Mouse (Mus musculus) kidney, embryonic 14.5 days (tissue): ENCODE results near the gene Cygb. TPM values are rescaled to one million over a fixed set of nuclear protein-coding genes. Genes with fewer than 3 reads are reported as not detected.
"Not testable (repeated sequence)": the region's sequence is repeated elsewhere in the genome, so short reads cannot be mapped to it uniquely, and the experiment has no call there.

ENCODE experiments used
- ATAC-seq: fragments of 200-750 bp; cut with Nextera tagmentation; 2 replicates; pipeline ENCODE4 v1.8.0; 2017; ENCODE audit warnings: moderate number of reproducible peaks, mild to moderate bottlenecking, moderate TSS enrichment, moderate library complexity; ENCODE audit not compliant: low FRiP score, low TSS enrichment
- H3K27ac ChIP-seq: fragments of 300-500 bp; sonication (generic); 2 replicates; pipeline ENCODE4 v1.5.1; 2014; ENCODE audit warnings: low read depth, mild to moderate bottlenecking, low read length, moderate library complexity, mixed read lengths
- H3K27me3 ChIP-seq: fragments of 300-500 bp; sonication (generic); 2 replicates; pipeline ENCODE4 v1.6.1; 2014; ENCODE audit warnings: mild to moderate bottlenecking, low read length; ENCODE audit not compliant: control insufficient read depth, insufficient read depth
- H3K36me3 ChIP-seq: fragments of 300-500 bp; sonication (generic); 2 replicates; pipeline ENCODE4 v1.6.1; 2014; ENCODE audit warnings: low read length, mixed read lengths; ENCODE audit not compliant: control insufficient read depth, insufficient read depth
- H3K4me1 ChIP-seq: fragments of 300-500 bp; sonication (generic); 2 replicates; pipeline ENCODE4 v1.6.1; 2014; ENCODE audit warnings: low read length, mixed read lengths; ENCODE audit not compliant: control insufficient read depth, insufficient read depth
- H3K4me2 ChIP-seq: fragments of 300-500 bp; sonication (generic); replicated peaks from 2 replicates; pipeline ENCODE4 v1.6.1; 2014; ENCODE audit warnings: low read depth, mild to moderate bottlenecking, low read length
- H3K4me3 ChIP-seq: fragments of 300-500 bp; sonication (generic); 2 replicates; pipeline ENCODE4 v1.5.1; 2014; ENCODE audit warnings: mild to moderate bottlenecking, low read length
- H3K9ac ChIP-seq: fragments of 300-500 bp; sonication (generic); 2 replicates; pipeline ENCODE4 v1.6.1; 2014; ENCODE audit warnings: low read depth, mild to moderate bottlenecking, low read length, moderate library complexity
- H3K9me3 ChIP-seq: fragments of 300-500 bp; sonication (generic); 2 replicates; pipeline ENCODE4 v1.6.1; 2016; ENCODE audit warnings: low read length; ENCODE audit not compliant: control insufficient read depth
- WGBS: fragments of 180-500 bp; shearing (Covaris S2); extraction: QIAGEN DNeasy Blood & Tissue Kit; methylation state at CpG from one replicate; pipeline ENCODE4 v1.1.7; 2014; 5-methylcytosine and 5-hydroxymethylcytosine counted together
- polyA plus RNA-seq: library from polyadenylated mRNA; unstranded; fragments of >200 nt; fragmentation: Nextera tagmentation; extraction: Ambion mirVana; gene quantifications from 2 replicates; pipeline ENCODE4 v1.2.1, GENCODE M21; 2014

The Cygb gene
- polyA plus RNA-seq, 1 experiment from 2014 or later: 11.3 TPM

DNA sequence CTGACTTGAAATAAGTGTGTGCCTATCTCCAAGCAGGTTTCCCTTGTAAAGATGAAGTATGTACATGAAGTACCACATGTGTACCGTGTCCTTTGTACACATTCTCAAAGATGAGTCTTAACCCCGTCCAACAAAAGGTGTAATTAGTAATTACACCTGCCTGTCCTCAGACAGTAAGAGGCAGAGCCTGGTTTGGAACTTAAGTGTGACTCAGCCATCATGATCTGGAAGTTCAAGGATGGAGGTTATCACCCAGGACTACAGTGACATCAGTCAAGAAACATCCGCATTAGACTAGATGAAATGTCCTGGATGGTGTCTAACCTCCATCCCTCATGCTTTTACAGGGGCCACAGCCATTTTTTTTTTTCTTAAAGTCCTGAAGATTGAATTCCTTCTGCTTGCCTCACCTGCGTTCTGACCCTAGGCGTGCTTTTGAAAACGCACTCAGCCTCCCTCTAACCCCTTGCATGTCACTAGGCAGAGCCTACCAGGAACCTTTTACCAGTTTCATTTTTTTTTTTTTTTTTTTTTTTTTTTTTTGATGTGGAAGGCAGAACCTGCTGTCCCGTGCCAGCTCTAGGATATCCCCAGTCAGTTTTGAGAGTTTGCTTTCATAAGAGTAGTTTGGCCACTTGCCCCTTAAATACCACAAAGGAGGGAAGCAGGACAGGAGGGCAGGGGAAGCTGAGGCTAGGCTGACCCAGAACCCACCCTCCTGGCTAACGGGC, 23.8 kb upstream of the Cygb start:
- Histone ChIP-seq H3K36me3 (peaks cover 67% of the 10 kb centered on the region), H3K27me3 (no peaks in the 10 kb centered on the region), H3K9ac (no peak overlapping the region), H3K4me1 (peaks cover 27% of the 10 kb centered on the region), H3K27ac (no peak overlapping the region), H3K4me2 (no peak overlapping the region), H3K9me3 (no peaks in the 10 kb centered on the region), H3K4me3 (no peak overlapping the region)
- no peak for ATAC-seq
- 84% methylated on average over 8 of the region's 8 CpGs for WGBS

DNA sequence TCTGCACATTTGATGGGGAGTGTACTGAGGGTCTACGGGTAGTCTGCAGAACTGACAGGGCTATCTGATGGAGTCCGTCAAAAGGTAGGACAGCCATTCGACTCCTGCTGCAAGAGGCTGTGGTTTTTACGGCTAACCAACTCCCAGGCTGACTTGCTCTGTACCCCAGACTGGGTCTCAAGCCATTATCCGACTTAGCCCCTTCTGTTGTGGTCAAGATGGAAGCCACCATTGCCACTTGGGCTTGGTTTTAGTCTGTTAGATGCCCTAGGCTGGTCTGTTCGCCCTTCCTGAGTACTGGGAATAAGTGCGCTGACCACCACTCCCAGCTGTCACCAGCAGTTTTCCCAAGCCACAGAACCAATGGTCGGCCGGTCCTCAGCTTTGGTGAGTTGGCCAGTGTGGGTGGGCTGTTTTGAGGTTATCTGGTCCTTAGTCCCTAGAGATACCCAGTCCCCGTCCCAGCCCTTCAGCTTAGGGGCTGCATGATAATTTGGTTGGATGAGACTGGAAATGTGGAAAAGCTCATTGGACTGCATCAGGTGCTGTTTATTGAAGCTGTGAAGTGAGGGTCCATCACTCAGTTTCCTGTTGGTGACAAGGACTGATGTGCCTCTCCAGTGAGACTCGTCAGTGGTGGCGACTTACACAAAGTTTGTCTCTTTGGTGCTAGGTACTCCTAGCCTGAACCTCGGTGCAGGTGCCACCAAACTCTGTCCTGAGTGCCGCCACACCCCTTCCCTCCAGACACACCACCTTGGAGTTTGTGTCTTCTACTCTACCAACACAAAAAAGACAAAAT, 22.3 kb upstream of the Cygb start:
- Histone ChIP-seq H3K27ac (no peak overlapping the region), H3K9me3 (no peaks in the 10 kb centered on the region), H3K9ac (no peak overlapping the region), H3K36me3 (peaks cover 67% of the 10 kb centered on the region), H3K4me2 (no peak overlapping the region), H3K4me3 (no peak overlapping the region), H3K27me3 (no peaks in the 10 kb centered on the region), H3K4me1 (peaks cover 23% of the 10 kb centered on the region; the same call in 1 of the 2 replicates)
- no peak for ATAC-seq
- WGBS: 89% methylated on average over 14 of the region's 14 CpGs

DNA sequence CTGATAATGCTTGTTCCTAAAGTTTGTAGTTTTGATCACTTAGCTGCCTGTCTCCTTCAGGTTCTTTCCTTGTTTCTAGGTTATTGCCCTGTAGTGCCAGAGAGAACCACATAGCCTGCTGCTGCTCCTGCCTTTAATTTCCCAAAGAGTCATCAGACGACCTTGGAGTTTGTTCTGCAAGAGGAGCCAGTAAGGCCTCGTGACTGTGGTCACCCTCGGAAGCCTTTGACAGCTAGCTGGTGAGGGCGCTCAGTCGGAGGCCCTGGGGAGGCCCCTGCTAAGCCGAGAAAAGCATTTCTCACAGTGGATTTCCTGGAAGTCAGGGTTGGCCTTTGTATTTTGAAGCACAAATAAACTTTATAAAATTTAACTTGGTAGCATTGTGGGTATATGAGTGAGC, 21.3 kb upstream of the Cygb start:
- H3K9me3 ChIP-seq, H3K4me3 ChIP-seq, ATAC-seq, H3K27me3 ChIP-seq, H3K4me2 ChIP-seq, H3K9ac ChIP-seq, H3K27ac ChIP-seq: not testable (repeated sequence)
- H3K4me1 ChIP-seq: peaks cover 23% of the 10 kb centered on the region; the same call in 1 of the 2 replicates
- 81% methylated on average over 6 of the region's 6 CpGs for WGBS
- peaks cover 61% of the 10 kb centered on the region for H3K36me3 ChIP-seq

DNA sequence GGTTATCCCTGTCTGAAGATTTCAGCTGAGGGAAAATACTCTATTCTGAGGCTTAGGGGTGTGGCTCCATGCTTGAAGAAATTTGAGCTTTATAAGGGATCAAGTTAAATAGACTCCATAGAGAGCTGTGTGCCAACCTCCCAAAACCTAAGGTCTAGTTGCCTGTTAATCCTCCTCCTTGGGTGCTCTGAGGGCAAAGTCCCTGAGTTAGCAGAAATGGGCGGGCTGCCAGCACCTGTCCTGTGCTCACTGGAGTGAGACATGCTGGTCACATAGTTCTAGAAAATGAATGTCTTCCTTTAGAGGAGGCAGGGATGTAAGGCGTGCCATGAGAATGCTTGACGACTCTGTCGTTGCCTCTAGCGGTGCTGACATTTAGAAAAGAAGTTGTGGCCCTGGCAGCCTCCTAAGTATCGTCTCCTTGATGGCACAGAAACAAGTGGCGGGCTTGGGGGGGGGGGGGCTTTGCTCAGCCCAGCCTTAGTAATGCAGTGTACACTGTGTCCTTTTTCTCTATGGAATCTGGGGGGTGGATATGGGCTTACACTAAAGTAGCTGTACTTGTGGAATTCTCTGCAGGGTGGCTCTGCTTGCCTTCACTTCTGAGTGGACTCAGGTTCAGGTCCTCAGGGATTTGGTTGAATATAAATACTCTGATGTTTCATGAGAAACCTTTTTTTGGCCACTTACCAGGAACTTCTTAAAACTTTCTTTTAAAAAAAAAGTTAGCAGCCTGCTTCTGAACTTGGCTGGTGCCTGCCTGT, 20.7 kb upstream of the Cygb start:
- Histone ChIP-seq H3K4me3 (no peak overlapping the region), H3K9ac (no peak overlapping the region), H3K27ac (no peak overlapping the region), H3K36me3 (peaks cover 61% of the 10 kb centered on the region), H3K4me1 (peaks cover 22% of the 10 kb centered on the region; the same call in 1 of the 2 replicates), H3K27me3 (no peaks in the 10 kb centered on the region), H3K9me3 (no peaks in the 10 kb centered on the region), H3K4me2 (no peak overlapping the region)
- 63% methylated on average over 7 of the region's 7 CpGs for WGBS
- no peak for ATAC-seq

DNA sequence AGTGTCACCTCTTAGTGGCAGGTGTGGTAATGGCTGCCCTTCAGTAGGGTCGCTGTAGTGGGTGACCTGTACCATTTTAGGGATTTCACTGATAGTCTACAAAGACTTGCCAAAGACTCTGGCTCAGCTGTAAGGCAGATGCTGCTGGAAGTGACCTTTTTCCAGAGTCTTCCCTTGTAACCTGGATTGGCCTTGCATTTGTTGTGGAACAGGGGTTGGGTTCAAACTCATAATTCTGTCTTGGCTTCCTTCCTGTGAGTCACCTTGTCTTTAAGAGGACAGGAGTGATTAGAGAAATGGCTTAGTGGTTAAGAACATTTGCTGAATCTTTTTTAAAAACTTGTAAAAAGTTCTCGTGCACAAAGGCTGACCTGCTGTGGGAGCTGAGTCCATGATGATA, 19.3 kb upstream of the Cygb start:
- Histone ChIP-seq H3K4me1 (peaks cover 28% of the 10 kb centered on the region), H3K9me3 (no peaks in the 10 kb centered on the region), H3K9ac (peak overlapping the region; percentile 94; the same call in 1 of the 2 replicates), H3K4me3 (peak overlapping the region; percentile 69; the same call in 1 of the 2 replicates), H3K4me2 (peak overlapping the region; percentile 60), H3K27ac (no peak overlapping the region), H3K36me3 (peaks cover 53% of the 10 kb centered on the region), H3K27me3 (no peaks in the 10 kb centered on the region)
- 85% methylated on average over 2 of the region's 2 CpGs for WGBS
- no peak for ATAC-seq

DNA sequence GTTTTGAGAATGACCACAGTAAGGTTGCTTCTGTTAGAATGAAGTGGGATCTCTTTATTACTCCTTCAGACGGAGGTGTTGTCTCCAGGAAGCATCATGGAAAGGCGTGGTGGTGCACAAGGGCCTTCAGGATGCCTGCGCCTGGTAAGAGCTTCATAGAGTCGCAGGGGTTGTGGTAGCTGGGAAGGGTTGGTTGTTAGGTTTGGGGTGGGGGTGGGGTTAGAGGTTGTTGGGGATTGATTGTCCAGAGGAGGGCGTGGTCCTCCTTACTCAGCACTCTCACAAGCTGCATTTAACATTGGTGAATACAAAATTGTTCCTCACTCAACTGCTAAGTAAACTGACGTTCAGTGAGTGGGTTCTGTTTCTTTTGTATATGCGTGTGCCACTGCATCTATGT, 18.5 kb upstream of the Cygb start:
- Histone ChIP-seq H3K9ac (peak overlapping the region; percentile 94), H3K4me3 (peak overlapping the region; percentile 69), H3K4me1 (peaks cover 28% of the 10 kb centered on the region), H3K27me3 (no peaks in the 10 kb centered on the region), H3K27ac (no peak overlapping the region; the same call in 1 of the 2 replicates), H3K4me2 (peak overlapping the region; percentile 60), H3K36me3 (peaks cover 50% of the 10 kb centered on the region), H3K9me3 (no peaks in the 10 kb centered on the region)
- 17% methylated on average over 7 of the region's 7 CpGs for WGBS
- no peak for ATAC-seq

DNA sequence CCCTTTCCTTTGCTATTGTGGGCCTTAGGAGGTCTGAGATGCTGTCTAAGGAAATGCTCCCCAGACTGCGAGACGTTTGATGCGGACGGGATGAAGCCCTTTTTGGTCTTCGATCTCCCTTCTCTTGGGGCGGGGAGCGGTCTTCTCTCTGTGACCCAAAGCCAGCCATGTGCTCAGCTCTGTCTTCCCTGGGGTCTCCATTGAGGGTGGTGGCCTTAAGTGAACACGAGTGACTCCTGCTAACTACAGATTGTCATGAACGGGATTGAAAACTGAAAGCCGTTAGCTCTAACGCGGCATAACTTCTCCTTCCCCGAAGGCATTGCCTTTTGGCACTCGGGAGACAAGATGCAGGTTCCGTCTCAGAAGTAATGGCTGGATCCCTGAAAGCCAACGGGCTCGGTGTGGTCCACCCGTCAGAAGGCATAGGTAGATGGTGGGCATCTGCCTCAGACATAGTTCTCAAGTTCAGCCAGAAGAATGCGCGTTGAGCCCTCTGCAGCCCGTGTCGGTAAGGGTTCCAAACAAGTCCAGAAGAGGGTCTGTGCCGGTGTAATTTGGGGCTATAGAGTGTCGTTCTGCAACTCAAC, 17.8 kb upstream of the Cygb start:
- peak overlapping the region; percentile 60 for H3K4me2 ChIP-seq
- under 1% methylated on average over 24 of the region's 24 CpGs for WGBS
- H3K27me3 ChIP-seq: no peaks in the 10 kb centered on the region
- peaks cover 28% of the 10 kb centered on the region for H3K4me1 ChIP-seq
- no peaks in the 10 kb centered on the region for H3K9me3 ChIP-seq
- H3K36me3 ChIP-seq: peaks cover 44% of the 10 kb centered on the region
- H3K27ac ChIP-seq: peak overlapping the region; percentile 32; the same call in 1 of the 2 replicates
- ATAC-seq: peak; percentile 3; the same call in 1 of the 2 replicates
- peak overlapping the region; percentile 69 for H3K4me3 ChIP-seq
- peak overlapping the region; percentile 94 for H3K9ac ChIP-seq

DNA sequence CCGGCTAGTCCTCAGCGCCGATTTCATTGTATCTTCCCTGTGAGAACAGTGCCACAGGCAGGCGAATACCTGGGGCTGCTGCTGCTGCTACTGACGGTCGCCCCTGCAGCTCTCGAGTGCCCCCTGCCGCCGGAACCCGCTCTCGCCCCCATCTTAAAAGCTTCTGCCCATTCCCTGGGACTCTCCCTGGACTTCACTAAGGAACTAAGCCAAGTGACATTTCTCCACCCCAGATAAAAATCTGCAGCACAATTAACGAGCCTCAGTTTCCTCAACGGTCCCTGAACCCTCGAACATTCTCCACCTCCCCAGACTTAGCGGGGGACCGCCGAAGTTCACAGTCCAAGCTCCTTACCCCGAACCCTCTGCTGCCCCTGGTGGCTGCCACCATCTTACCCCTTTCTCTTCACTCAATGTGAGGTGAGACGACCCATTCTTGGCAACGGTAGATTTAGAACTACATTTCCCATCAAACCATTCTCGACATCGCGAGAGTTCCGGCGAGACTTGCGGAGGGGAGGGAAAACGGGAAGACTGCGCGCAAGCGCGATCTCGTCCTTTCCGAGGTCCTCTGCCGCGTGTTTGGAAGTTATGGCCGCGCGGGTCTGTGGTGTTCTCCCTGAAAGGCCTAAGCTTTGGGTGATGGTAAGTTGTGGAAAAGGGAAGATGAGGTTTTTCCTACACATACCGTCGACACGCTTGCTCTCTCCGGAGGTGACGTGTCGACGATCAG, 17.2 kb upstream of the Cygb start:
- Histone ChIP-seq H3K4me3 (peak overlapping the region; percentile 69), H3K9ac (peak overlapping the region; percentile 94), H3K4me2 (peak overlapping the region; percentile 60), H3K36me3 (peaks cover 37% of the 10 kb centered on the region), H3K27ac (peak overlapping the region; percentile 32; the same call in 1 of the 2 replicates), H3K4me1 (peaks cover 28% of the 10 kb centered on the region), H3K27me3 (no peaks in the 10 kb centered on the region), H3K9me3 (no peaks in the 10 kb centered on the region)
- WGBS: 2% methylated on average over 45 of the region's 45 CpGs
- peak; percentile 83 for ATAC-seq
